Mouse (Mus musculus) macrophage (primary cell): ENCODE results near the gene Chtop. TPM values are rescaled to one million over a fixed set of nuclear protein-coding genes. Genes with fewer than 3 reads are reported as not detected.

Source experiments
- H3K27ac ChIP-seq: fragments of 350-480 bp; formaldehyde crosslinking; 2 replicates; pipeline ENCODE4 v1.9.0; 2021
- H3K36me3 ChIP-seq: fragments of 350-480 bp; formaldehyde crosslinking; 2 replicates; pipeline ENCODE4 v1.9.0; 2021; ENCODE audit errors: inconsistent target
- H3K4me3 ChIP-seq: fragments of 350-480 bp; formaldehyde crosslinking; 2 replicates; pipeline ENCODE4 v1.9.0; 2021; ENCODE audit errors: inconsistent target
- H3K79me2 ChIP-seq: fragments of 350-480 bp; formaldehyde crosslinking; 2 replicates; pipeline ENCODE4 v1.9.0; 2021; ENCODE audit errors: inconsistent target
- WGBS: methylation state at CpG from one replicate; pipeline ENCODE4 v1.1.7; 2026; ENCODE audit warnings: inconsistent platforms; ENCODE audit not compliant: missing documents; 5-methylcytosine and 5-hydroxymethylcytosine counted together
- polyA plus RNA-seq: library from polyadenylated mRNA; stranded (reverse); fragments of 250-400 nt; gene quantifications from 3 replicates; pipeline ENCODE4 v1.2.4, GENCODE M21; 2018; ENCODE audit warnings: inconsistent platforms

The Chtop gene
- polyA plus RNA-seq, 1 experiment from 2014 or later: 50.7 TPM

GRCm38 (mm10) chr3:90493831-90494540 is 15.3 kb downstream of the Chtop start:
- H3K27ac ChIP-seq: no peak overlapping the region
- H3K4me3 ChIP-seq: no peak overlapping the region
- H3K79me2 ChIP-seq: peaks cover 10% of the 10 kb centered on the region; the same call in 1 of the 2 replicates
- 91% methylated on average over 4 of the region's 4 CpGs for WGBS
- H3K36me3 ChIP-seq: peaks cover 22% of the 10 kb centered on the region; the same call in 1 of the 2 replicates

- WGBS: 29% methylated on average over 2 of the region's 2 CpGs
- Histone ChIP-seq H3K79me2 (peaks cover 10% of the 10 kb centered on the region; the same call in 1 of the 2 replicates), H3K36me3 (peaks cover 25% of the 10 kb centered on the region; the same call in 1 of the 2 replicates), H3K4me3 (no peak overlapping the region), H3K27ac (no peak overlapping the region)
Measured at GRCm38 (mm10) chr3:90491350-90491749, 17.9 kb downstream of the Chtop start.

- peak within 1 kb of the TSS; percentile 65 for H3K4me3 ChIP-seq
- H3K27ac ChIP-seq: peak within 1 kb of the TSS; percentile 12; the same call in 1 of the 2 replicates
- H3K79me2 ChIP-seq: peaks cover 10% of the 10 kb centered on the region; the same call in 1 of the 2 replicates
- H3K36me3 ChIP-seq: peaks cover 25% of the 10 kb centered on the region; the same call in 1 of the 2 replicates
- WGBS: under 1% methylated on average over 33 of the region's 37 CpGs
Measured at GRCm38 (mm10) chr3:90490696-90491256, 18.5 kb downstream of the Chtop start, which contains the start of gene Snapin. Gene Snapin (minus strand): TSS chr3:90491033.

- Histone ChIP-seq H3K4me3 (no peak overlapping the region), H3K27ac (no peak overlapping the region), H3K79me2 (peaks cover 10% of the 10 kb centered on the region; the same call in 1 of the 2 replicates), H3K36me3 (peaks cover 32% of the 10 kb centered on the region)
- 94% methylated on average over 6 of the region's 6 CpGs for WGBS
Measured at GRCm38 (mm10) chr3:90488576-90488975, 20.7 kb downstream of the Chtop start.

- Histone ChIP-seq H3K36me3 (peaks cover 42% of the 10 kb centered on the region), H3K27ac (no peak overlapping the region), H3K4me3 (no peak overlapping the region), H3K79me2 (peaks cover 10% of the 10 kb centered on the region; the same call in 1 of the 2 replicates)
- 84% methylated on average over 5 of the region's 5 CpGs for WGBS
Measured at GRCm38 (mm10) chr3:90486998-90487397, 22.3 kb downstream of the Chtop start.

- under 1% methylated on average over 44 of the region's 45 CpGs for WGBS
- Histone ChIP-seq H3K4me3 (peak within 1 kb of the TSS; percentile 87), H3K36me3 (peaks cover under 1% of the 10 kb centered on the region; the same call in 1 of the 2 replicates), H3K27ac (peak within 1 kb of the TSS; percentile 29), H3K79me2 (peaks cover 30% of the 10 kb centered on the region)
Measured at GRCm38 (mm10) chr3:90475831-90476611, 33.3 kb downstream of the Chtop start, which contains the start of gene Ilf2. Gene Ilf2 (plus strand): TSS chr3:90476126.

- Histone ChIP-seq H3K79me2 (peaks cover 30% of the 10 kb centered on the region), H3K4me3 (peak overlapping the region; percentile 30), H3K27ac (no peak overlapping the region), H3K36me3 (no peaks in the 10 kb centered on the region)
- 39% methylated on average over 11 of the region's 16 CpGs for WGBS
Measured at GRCm38 (mm10) chr3:90475151-90475830, 34.0 kb downstream of the Chtop start.

- H3K79me2 ChIP-seq: peaks cover 11% of the 10 kb centered on the region
- H3K36me3 ChIP-seq: no peaks in the 10 kb centered on the region
- H3K27ac ChIP-seq: no peak overlapping the region
- 0% methylated on average over 3 of the region's 3 CpGs for WGBS
- no peak overlapping the region for H3K4me3 ChIP-seq
Measured at GRCm38 (mm10) chr3:90472213-90472612, 37.1 kb downstream of the Chtop start.

- Histone ChIP-seq H3K36me3 (no peaks in the 10 kb centered on the region), H3K4me3 (no peak overlapping the region), H3K79me2 (no peaks in the 10 kb centered on the region), H3K27ac (no peak overlapping the region)
- WGBS: 94% methylated on average over 10 of the region's 10 CpGs
Measured at GRCm38 (mm10) chr3:90467618-90468300, 41.5 kb downstream of the Chtop start.

- 1% methylated on average over 15 of the region's 15 CpGs for WGBS
- no peaks in the 10 kb centered on the region for H3K36me3 ChIP-seq
- no peak overlapping the region; the same call in 1 of the 2 replicates for H3K4me3 ChIP-seq
- H3K27ac ChIP-seq: no peak overlapping the region
- H3K79me2 ChIP-seq: no peaks in the 10 kb centered on the region
Measured at GRCm38 (mm10) chr3:90466311-90466766, 43.0 kb downstream of the Chtop start.

- Histone ChIP-seq H3K79me2 (no peaks in the 10 kb centered on the region), H3K4me3 (no peak within 1 kb of the TSS; the same call in 1 of the 2 replicates), H3K36me3 (no peaks in the 10 kb centered on the region), H3K27ac (no peak within 1 kb of the TSS)
- WGBS: under 1% methylated on average over 28 of the region's 49 CpGs
Measured at GRCm38 (mm10) chr3:90465686-90466310, 43.5 kb downstream of the Chtop start, which contains the start of gene Npr1. Gene Npr1 (minus strand): TSS chr3:90465866.

- no peak overlapping the region for H3K4me3 ChIP-seq
- H3K36me3 ChIP-seq: no peaks in the 10 kb centered on the region
- no peaks in the 10 kb centered on the region for H3K79me2 ChIP-seq
- H3K27ac ChIP-seq: no peak overlapping the region
- WGBS: 3% methylated on average over 74 of the region's 75 CpGs
Measured at GRCm38 (mm10) chr3:90465081-90465685, 44.1 kb downstream of the Chtop start.
